Mouse (Mus musculus) CH12F3 (cell line): ENCODE measurements around the gene Hspb2.

Experiments used
- in situ Hi-C: fragments of 300-500 bp; cut with MboI; formaldehyde crosslinking; loops from 2 replicates; pipeline ENCODE4 v1.14.3; 2020; ENCODE audit warnings: low sequenced_read_pairs

Hspb2 gene

GRCm38 (mm10) chr9:50751323-50751722 is 831 bp downstream of the Hspb2 start, which contains the start of gene Cryab:
Gene Cryab, plus strand, starts transcription at chr9:50751325.
- in situ Hi-C loops = no loop called here

- in situ Hi-C loops = no loop called here
Measured at GRCm38 (mm10) chr9:50750706-50751105, 1.4 kb downstream of the Hspb2 start.

- in situ Hi-C loops = no loop called here
Measured at GRCm38 (mm10) chr9:50746214-50746677, 5.9 kb downstream of the Hspb2 start, which contains the start of gene 2310030G06Rik. Gene 2310030G06Rik, minus strand, starts transcription at chr9:50746536.

- in situ Hi-C loops = no loop called here
Measured at GRCm38 (mm10) chr9:50745806-50746205, 6.3 kb downstream of the Hspb2 start.

GRCm38 (mm10) chr9:50742744-50743143 is 9.4 kb downstream of the Hspb2 start:
- in situ Hi-C loops = no loop called here

GRCm38 (mm10) chr9:50742261-50742660 is 9.9 kb downstream of the Hspb2 start:
- in situ Hi-C loops = no loop called here

GRCm38 (mm10) chr9:50740867-50741784 is 11.0 kb downstream of the Hspb2 start:
- in situ Hi-C loops = no loop called here

- in situ Hi-C loops = no loop called here
Measured at GRCm38 (mm10) chr9:50738914-50739870, 13.0 kb downstream of the Hspb2 start, which contains the start of gene Dixdc1. Gene Dixdc1, minus strand, starts transcription at chr9:50739517.

GRCm38 (mm10) chr9:50734989-50735388 is 17.2 kb downstream of the Hspb2 start:
- in situ Hi-C loops = no loop called here

GRCm38 (mm10) chr9:50732560-50732959 is 19.6 kb downstream of the Hspb2 start:
- in situ Hi-C loops = no loop called here

GRCm38 (mm10) chr9:50729600-50729999 is 22.6 kb downstream of the Hspb2 start:
- in situ Hi-C loops = no loop called here

GRCm38 (mm10) chr9:50727925-50728651 is 24.1 kb downstream of the Hspb2 start:
- in situ Hi-C loops = no loop called here

- in situ Hi-C loops = no loop called here
Measured at GRCm38 (mm10) chr9:50727171-50727924, 24.8 kb downstream of the Hspb2 start.

- in situ Hi-C loops = no loop called here
Measured at GRCm38 (mm10) chr9:50725921-50726590, 26.1 kb downstream of the Hspb2 start.

GRCm38 (mm10) chr9:50724661-50725330 is 27.4 kb downstream of the Hspb2 start:
- in situ Hi-C loops = no loop called here

GRCm38 (mm10) chr9:50724147-50724546 is 28.0 kb downstream of the Hspb2 start:
- in situ Hi-C loops = no loop called here

- in situ Hi-C loops = no loop called here
Measured at GRCm38 (mm10) chr9:50723406-50723805, 28.7 kb downstream of the Hspb2 start.

- in situ Hi-C loops = no loop called here
Measured at GRCm38 (mm10) chr9:50722451-50722911, 29.7 kb downstream of the Hspb2 start.
